Mouse (Mus musculus) CH12.LX (cell line): ENCODE data around the gene Acox3. TPM values are rescaled to one million over a fixed set of nuclear protein-coding genes. Genes with fewer than 3 reads are reported as not detected.

Source experiments
- DNase-seq: peaks from one replicate; pipeline ENCODE4 v3.0.0-alpha.2; 2013; ENCODE audit errors: extremely low read depth
- H3K27ac ChIP-seq: 2 replicates; pipeline ENCODE4 v1.5.1; 2012; ENCODE audit warnings: low read depth, mild to moderate bottlenecking, control low read depth, moderate library complexity; ENCODE audit not compliant: insufficient read depth
- H3K27me3 ChIP-seq: replicated peaks from 2 replicates; pipeline ENCODE3; 2012; ENCODE audit warnings: inconsistent platforms
- H3K36me3 ChIP-seq, 2 experiments: replicated peaks in 1 of 2; 2 replicates each; pipeline versions ENCODE3 to v1.6.1; 2012; ENCODE audit warnings: inconsistent platforms in 1 of 2, low read length in 1 of 2, mild to moderate bottlenecking in 1 of 2, mixed read lengths in 1 of 2, moderate library complexity in 1 of 2; ENCODE audit not compliant: control insufficient read depth in 1 of 2, insufficient read depth in 1 of 2
- H3K4me1 ChIP-seq, 2 experiments: 2 replicates each; pipeline ENCODE4 v1.6.1; 2012; ENCODE audit warnings: inconsistent platforms in 1 of 2, moderate library complexity in 1 of 2; ENCODE audit not compliant: insufficient read depth in 2 of 2, control insufficient read depth in 1 of 2
- H3K4me2 ChIP-seq: 2 replicates; pipeline ENCODE4 v1.6.1; 2012; ENCODE audit warnings: low read depth, mild to moderate bottlenecking, control low read depth; ENCODE audit not compliant: poor library complexity, insufficient read depth, severe bottlenecking
- H3K4me3 ChIP-seq, 3 experiments: fragments of 150-350 bp in 1 of 3; sonication (generic) in 1 of 3; replicated peaks in 1 of 3; 2 replicates each; pipeline versions ENCODE3 to v1.5.1; 2011 to 2012; ENCODE audit warnings: low read depth in 2 of 3, low read length in 2 of 3, mild to moderate bottlenecking in 2 of 3, moderate library complexity in 2 of 3, control low read depth in 1 of 3, improper control_type of control experiment in 1 of 3, inconsistent platforms in 1 of 3, mixed read lengths in 1 of 3; ENCODE audit not compliant: poor library complexity in 1 of 3
- H3K79me2 ChIP-seq: replicated peaks from 2 replicates; pipeline ENCODE4 v1.6.1; 2012; ENCODE audit warnings: mild to moderate bottlenecking, moderate library complexity; ENCODE audit not compliant: control insufficient read depth, poor library complexity, insufficient read depth, severe bottlenecking; ENCODE audit errors: extremely low read depth
- H3K9ac ChIP-seq: 2 replicates; pipeline ENCODE4 v1.6.1; 2012; ENCODE audit warnings: low read depth, mild to moderate bottlenecking, control low read depth, moderate library complexity; ENCODE audit not compliant: insufficient read depth
- H3K9me3 ChIP-seq: replicated peaks from 2 replicates; pipeline ENCODE3; 2012; ENCODE audit warnings: low read length, inconsistent platforms, mixed read lengths
- BHLHE40 ChIP-seq: IDR thresholded peaks from 2 replicates; pipeline ENCODE4 v1.6.1; 2011; ENCODE audit warnings: mild to moderate bottlenecking, low read depth, low read length, improper control_type of control experiment
- CTCF ChIP-seq, 2 experiments: IDR thresholded peaks in 1 of 2; conservative IDR thresholded peaks in 1 of 2; 2 replicates each; pipeline ENCODE4 v1.5.1; 2011 to 2012; ENCODE audit warnings: low read depth in 2 of 2, low read length in 2 of 2, improper control_type of control experiment in 1 of 2, inconsistent platforms in 1 of 2, mild to moderate bottlenecking in 1 of 2, moderate library complexity in 1 of 2
- E2F4 ChIP-seq: IDR thresholded peaks from 2 replicates; pipeline ENCODE4 v1.6.1; 2011; ENCODE audit warnings: low read depth, low read length, improper control_type of control experiment; ENCODE audit not compliant: insufficient replicate concordance
- ETS1 ChIP-seq: conservative IDR thresholded peaks from 2 replicates; pipeline ENCODE4 v1.6.1; 2012; ENCODE audit warnings: low read depth, mild to moderate bottlenecking, inconsistent platforms, low read length, improper control_type of control experiment, moderate library complexity
- GABPA ChIP-seq: IDR thresholded peaks from 2 replicates; pipeline ENCODE4 v1.6.1; 2012; ENCODE audit warnings: low read depth, low read length, improper control_type of control experiment, inconsistent platforms; ENCODE audit not compliant: insufficient replicate concordance
- HCFC1 ChIP-seq: IDR thresholded peaks from 2 replicates; pipeline ENCODE4 v1.6.1; 2012; ENCODE audit warnings: low read depth, mild to moderate bottlenecking, inconsistent platforms, low read length, improper control_type of control experiment
- IRF4 ChIP-seq: IDR thresholded peaks from 2 replicates; pipeline ENCODE4 v1.6.1; 2014; ENCODE audit warnings: low read depth, mild to moderate bottlenecking, inconsistent platforms, low read length, improper control_type of control experiment
- JUND ChIP-seq: conservative IDR thresholded peaks from 2 replicates; pipeline ENCODE4 v1.6.1; 2011; ENCODE audit warnings: low read depth, low read length, improper control_type of control experiment
- KAT2A ChIP-seq: IDR thresholded peaks from 2 replicates; pipeline ENCODE4 v1.6.1; 2012; ENCODE audit warnings: low read length, improper control_type of control experiment, inconsistent platforms; ENCODE audit not compliant: insufficient replicate concordance
- MAFK ChIP-seq: IDR thresholded peaks from 2 replicates; pipeline ENCODE4 v1.6.1; 2011; ENCODE audit warnings: low read length, improper control_type of control experiment; ENCODE audit not compliant: insufficient replicate concordance
- MAX ChIP-seq: IDR thresholded peaks from 2 replicates; pipeline ENCODE4 v1.6.1; 2011; ENCODE audit warnings: low read length, improper control_type of control experiment
- MAZ ChIP-seq: IDR thresholded peaks from 2 replicates; pipeline ENCODE4 v1.6.1; 2012; ENCODE audit warnings: low read depth, mild to moderate bottlenecking, inconsistent platforms, low read length, improper control_type of control experiment, moderate library complexity
- MEF2A ChIP-seq: IDR thresholded peaks from 2 replicates; pipeline ENCODE4 v1.6.1; 2014; ENCODE audit warnings: low read depth, mild to moderate bottlenecking, inconsistent platforms, low read length, improper control_type of control experiment, borderline replicate concordance
- MXI1 ChIP-seq: IDR thresholded peaks from 2 replicates; pipeline ENCODE4 v1.6.1; 2011; ENCODE audit warnings: mild to moderate bottlenecking, low read depth, low read length, improper control_type of control experiment
- MYC ChIP-seq: IDR thresholded peaks from 2 replicates; pipeline ENCODE4 v1.6.1; 2011; ENCODE audit warnings: low read depth, mild to moderate bottlenecking, improper control_type of control experiment, low read length
- PAX5 ChIP-seq: IDR thresholded peaks from 2 replicates; pipeline ENCODE4 v1.6.1; 2012; ENCODE audit warnings: low read length, inconsistent platforms, mixed read lengths
- POLR2A ChIP-seq: IDR thresholded peaks from 2 replicates; pipeline ENCODE4 v1.6.1; 2011; ENCODE audit warnings: low read depth, mild to moderate bottlenecking, improper control_type of control experiment, low read length
- POLR2AphosphoS2 ChIP-seq: IDR thresholded peaks from 2 replicates; pipeline ENCODE4 v1.6.1; 2011; ENCODE audit warnings: low read depth, low read length, improper control_type of control experiment
- RAD21 ChIP-seq: IDR thresholded peaks from 2 replicates; pipeline ENCODE4 v1.6.1; 2011; ENCODE audit warnings: low read depth, mild to moderate bottlenecking, low read length, improper control_type of control experiment, moderate library complexity
- RCOR1 ChIP-seq: conservative IDR thresholded peaks from 2 replicates; pipeline ENCODE4 v1.6.1; 2012; ENCODE audit warnings: low read depth, mild to moderate bottlenecking, inconsistent platforms, low read length, improper control_type of control experiment
- SIN3A ChIP-seq: IDR thresholded peaks from 2 replicates; pipeline ENCODE4 v1.6.1; 2012; ENCODE audit warnings: low read length, improper control_type of control experiment, inconsistent platforms
- SMC3 ChIP-seq: IDR thresholded peaks from 2 replicates; pipeline ENCODE4 v1.6.1; 2011; ENCODE audit warnings: low read depth, low read length, improper control_type of control experiment
- TCF12 ChIP-seq: IDR thresholded peaks from 2 replicates; pipeline ENCODE4 v1.6.1; 2014; ENCODE audit warnings: low read depth, mild to moderate bottlenecking, inconsistent platforms, low read length, improper control_type of control experiment
- ZKSCAN1 ChIP-seq: IDR thresholded peaks from 2 replicates; pipeline ENCODE4 v1.6.1; 2012; ENCODE audit warnings: low read depth, inconsistent platforms, low read length, improper control_type of control experiment, borderline replicate concordance
- dilution Hi-C: fragments of 300-500 bp; cut with MboI; formaldehyde crosslinking; loops from 2 replicates; pipeline ENCODE4 v1.14.3; 2020; ENCODE audit warnings: low sequenced_read_pairs; ENCODE audit not compliant: extremely low pct_unique_long_range_greater_than_20kb, extremely low pct_ligation_motif_present
- in situ Hi-C: fragments of 300-500 bp; cut with MboI; formaldehyde crosslinking; loops from 3 replicates; pipeline ENCODE4 v1.14.3; 2019; ENCODE audit warnings: low sequenced_read_pairs, low pct_ligation_motif_present, low pct_unique_long_range_greater_than_20kb, mixed read lengths
- polyA plus RNA-seq: library from polyadenylated mRNA; unstranded; fragments of >175 nt; gene quantifications from 2 replicates; pipeline ENCODE4 v1.2.1, GENCODE M21; 2012; ENCODE audit warnings: low read depth; ENCODE audit not compliant: insufficient read length
- total RNA-seq, 2 experiments: library from RNA; depleted of rRNA; stranded (reverse); fragments of 300-350 nt in 1 of 2; fragments of >200 nt in 1 of 2; gene quantifications; 2 replicates each; pipeline ENCODE4 v1.2.3; 2012 to 2014

Acox3 gene
- total and polyA plus RNA-seq, 3 experiments: 11.5 to 32.3 (median 22.3) TPM

DNA sequence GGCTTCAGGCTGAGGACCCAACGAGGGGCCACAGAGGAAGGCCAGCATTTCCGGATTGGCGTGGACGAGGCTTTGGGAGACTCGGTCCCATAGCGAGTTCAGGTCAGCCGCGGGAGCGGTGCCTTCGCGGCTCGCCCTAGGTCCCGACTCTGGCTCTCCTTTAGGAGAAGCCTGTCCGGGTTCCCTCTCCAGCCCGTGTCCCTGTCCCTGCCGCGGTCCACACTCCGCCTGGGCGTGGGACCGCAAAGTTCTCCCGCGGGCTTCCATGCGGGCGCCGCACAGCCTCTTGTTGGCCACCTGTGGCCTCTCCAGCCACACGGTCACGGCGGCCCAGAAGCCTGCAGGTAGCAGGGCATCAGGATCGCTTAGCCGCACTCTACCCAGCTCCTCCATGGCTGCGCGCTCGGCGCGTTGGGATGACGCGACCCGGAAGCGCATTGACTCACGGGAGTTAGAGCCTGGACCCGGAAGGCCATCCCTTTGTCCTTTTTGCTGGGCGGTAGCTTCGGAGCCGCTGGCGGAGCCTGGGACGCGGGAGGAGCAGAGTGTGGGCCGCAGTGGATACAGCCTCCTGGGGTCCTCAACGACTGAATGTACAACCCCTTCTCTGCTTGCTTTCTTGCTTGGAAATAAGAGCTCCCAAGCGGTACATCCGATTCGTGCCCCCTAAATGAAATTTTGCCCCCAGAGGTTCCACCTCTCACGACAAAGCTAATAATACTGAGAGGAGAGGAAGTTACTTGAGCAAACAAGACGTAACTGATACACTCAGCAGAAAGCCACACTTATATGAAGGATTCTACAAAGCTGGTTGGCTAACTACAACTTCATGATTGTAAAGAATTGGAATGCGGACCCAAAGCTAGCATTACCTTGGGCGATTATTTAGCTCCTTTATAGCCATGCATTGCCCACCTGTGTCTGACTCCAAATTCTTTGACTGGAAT lies 7.9 kb upstream of the Acox3 start, which contains the start of gene Trmt44 (continued):
- TF ChIP-seq MAX (peak; percentile 41; the same call in 1 of the 2 replicates), MAFK (no peak), POLR2A (peak; percentile 96), BHLHE40 (peak; percentile 57), RCOR1 (0 out of 2 replicates have a peak, but pooled peaks have one; percentile 44), ZKSCAN1 (no peak; the same call in 1 of the 2 replicates), SMC3 (no peak), MXI1 (peak; percentile 95), TCF12 (peak; percentile 88), GABPA (peak; percentile 31; the same call in 1 of the 2 replicates), MAZ (no peak), HCFC1 (peak; percentile 95), IRF4 (no peak; the same call in 1 of the 2 replicates), JUND (peak; percentile 27; the same call in 1 of the 2 replicates), ETS1 (peak; percentile 16; the same call in 1 of the 2 replicates), MYC (no peak), KAT2A (peak; percentile 94)

DNA sequence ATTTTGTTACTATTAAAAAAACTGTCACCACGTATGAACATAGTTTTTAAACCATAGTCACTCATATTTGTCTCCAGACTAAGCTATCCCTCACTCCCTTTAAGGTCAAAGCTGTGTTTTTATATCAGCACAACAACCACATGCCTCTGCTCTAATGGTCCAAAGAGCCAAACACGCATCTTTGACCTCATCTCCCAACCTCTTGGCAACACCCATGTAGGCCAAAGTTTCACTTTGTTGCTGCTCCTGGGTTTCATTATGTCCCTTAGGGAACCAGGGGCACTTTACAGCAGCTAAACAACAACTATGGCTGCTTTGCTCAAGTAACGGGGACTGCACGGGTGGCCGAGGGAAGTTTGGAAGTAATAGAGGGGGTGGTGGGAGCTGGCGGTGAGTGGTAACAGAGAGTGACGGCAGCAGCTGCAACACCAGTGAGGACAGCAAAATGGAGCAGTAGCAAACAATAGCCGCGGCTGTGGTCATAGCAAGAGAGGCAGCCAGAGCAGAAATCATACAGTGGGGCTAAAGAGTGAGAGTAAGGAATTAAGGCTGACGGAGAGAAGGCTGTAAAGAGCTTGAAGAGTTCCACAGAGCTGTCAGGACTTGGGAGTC lies 6.3 kb upstream of the Acox3 start:
- dilution Hi-C loops: no loop called here
- Histone ChIP-seq H3K4me3 (no peak overlapping the region), H3K36me3 (peaks cover 12 to 23% of the 10 kb centered on the region in 2 experiments)
- TF ChIP-seq SIN3A (no peak), POLR2AphosphoS2 (no peak), POLR2A (no peak), PAX5 (no peak), JUND (no peak), MEF2A (no peak), MAFK (no peak), KAT2A (no peak), IRF4 (no peak), MXI1 (no peak), RAD21 (no peak), SMC3 (no peak), MAX (no peak), GABPA (no peak), CTCF (conservative IDR thresholded peaks at IDR 0.05 in 1 of 2, IDR thresholded peaks at IDR 0.05 in 1 of 2; ENCODE audit: low read depth in 2 of 2, low read length in 2 of 2) (no peak), E2F4 (no peak)
- TF ChIP-seq, all 38 proteins: peak for 0
- 0 out of 2 replicates have a peak, but pooled peaks cover 6% of the 10 kb centered on the region for H3K79me2 ChIP-seq
- peaks cover 6 to 9% of the 10 kb centered on the region in 2 experiments; a peak in 3 of 4 replicates for H3K4me1 ChIP-seq
- H3K4me2 ChIP-seq: no peak overlapping the region
- in situ Hi-C loops: no loop called here
- H3K27me3 ChIP-seq: peaks cover 14% of the 10 kb centered on the region
- H3K9ac ChIP-seq: no peak overlapping the region
- H3K9me3 ChIP-seq: no peaks in the 10 kb centered on the region
- H3K27ac ChIP-seq: no peak overlapping the region
- no peak for DNase-seq
